Comparison of ENCODE assay signal across 8 mouse cellular contexts in the genomic region with DNA sequence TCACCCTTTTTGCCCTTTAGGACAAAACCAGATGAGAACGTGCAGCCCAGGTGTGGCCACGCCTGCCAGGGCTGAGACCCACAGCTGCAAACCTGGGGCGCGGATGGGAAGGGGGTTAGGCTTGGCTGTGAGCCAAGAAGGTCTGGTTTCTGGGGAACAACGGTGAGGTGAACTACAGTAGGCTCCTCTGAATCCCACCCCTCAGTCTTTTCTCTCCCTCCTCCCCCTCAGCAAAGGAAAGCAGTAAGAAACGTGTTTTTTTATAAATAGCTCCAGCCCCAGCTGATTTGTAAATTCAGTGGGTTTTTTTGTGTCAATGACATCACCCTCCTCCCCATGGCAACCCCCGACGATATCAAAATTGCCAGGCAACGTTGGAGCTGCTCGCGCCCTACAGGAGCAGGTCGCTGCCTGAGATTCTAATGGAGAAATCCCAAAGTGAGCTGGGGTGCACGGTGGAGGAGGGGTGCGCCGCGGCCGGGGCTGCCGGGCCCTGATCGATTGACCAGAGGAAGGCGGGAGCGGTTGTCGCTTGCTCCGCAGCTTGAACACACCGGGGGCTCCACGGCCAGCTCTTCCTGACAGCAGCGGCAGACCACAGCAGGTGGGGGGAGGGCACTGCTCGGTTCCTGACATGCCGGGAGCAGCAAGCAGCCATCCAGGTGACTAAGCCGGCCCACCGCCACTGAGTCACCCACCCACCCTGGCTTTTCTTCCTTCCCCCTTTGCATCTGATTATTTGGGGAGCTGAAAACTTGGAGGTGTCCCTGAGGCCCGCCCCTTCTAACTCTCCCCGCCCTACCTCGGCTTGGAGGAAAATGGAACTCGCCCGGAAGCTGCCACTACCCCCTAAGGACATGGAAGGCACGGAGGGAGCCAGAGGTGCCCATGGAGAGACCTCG. TPM values are rescaled to one million over a fixed set of nuclear protein-coding genes. Genes with fewer than 3 reads are reported as not detected.
A peak's percentile ranks its signal among the peaks of the same experiment; 100 is the strongest.
DNase-seq lines count a peak whose midpoint lies in the region; ATAC-seq and TF ChIP-seq lines count a peak whose summit lies in the region.

TSS of gene Pak6 (plus strand) at position 402 of the 902 bp plus-strand sequence.

- peaks cover 69% of the 10 kb centered on the region for H3K4me1 ChIP-seq in heart, embryonic 10.5 days
- H3K4me1 ChIP-seq in MEL (ENCODE audit: control insufficient read depth in 1 of 2, insufficient read depth in 2 of 2, low read length in 2 of 2), result peaks cover 19 to 33% of the 10 kb centered on the region in 2 experiments
- H3K4me1 ChIP-seq in embryonic facial prominence, embryonic 12.5 days, result peaks cover 24% of the 10 kb centered on the region
- H3K4me1 ChIP-seq in hindbrain, embryonic 11.5 days (replicated peaks; ENCODE audit: control insufficient read depth, insufficient read depth, low read length), result peaks cover 5% of the 10 kb centered on the region; the same call in 1 of the 2 replicates
- H3K4me1 ChIP-seq in neural tube, embryonic 12.5 days, result peaks cover 16% of the 10 kb centered on the region

- peak within 1 kb of the TSS; percentile 78 for H3K27ac ChIP-seq in heart, embryonic 10.5 days
- peak within 1 kb of the TSS; percentile 99 for H3K27ac ChIP-seq in MEL (ENCODE audit: control insufficient read depth, low read depth, low read length)
- no peak within 1 kb of the TSS for H3K27ac ChIP-seq in embryonic facial prominence, embryonic 12.5 days
- no peak within 1 kb of the TSS for H3K27ac ChIP-seq in hindbrain, embryonic 11.5 days (ENCODE audit: low read depth, low read length)
- H3K27ac ChIP-seq in neural tube, embryonic 12.5 days, result no peak within 1 kb of the TSS

- no peak for TF ChIP-seq RAD21 in MEL (IDR thresholded peaks at IDR 0.05; ENCODE audit: low read depth, low read length)

- no peak for DNase-seq in heart, embryonic 10.5 days (ENCODE audit: low spot score)
- no peak for DNase-seq in heart, adult 11 months
- peak; percentile 85 for DNase-seq in MEL (ENCODE audit: low read depth, low spot score)
- peak; percentile 52 for DNase-seq in hindbrain, embryonic 11.5 days (ENCODE audit: low spot score)
- peak; percentile 67 to 83 for DNase-seq in left cerebral cortex, postnatal 25 days (ENCODE audit: low spot score in 2 of 2)
- no peak for DNase-seq in gastrocnemius, postnatal 14 days

- no peak for ATAC-seq in embryonic facial prominence, embryonic 12.5 days (ENCODE audit: insufficient number of reproducible peaks, insufficient read depth, low FRiP score, low TSS enrichment)
- peak; percentile 38 for ATAC-seq in hindbrain, embryonic 11.5 days (ENCODE audit: low FRiP score)
- ATAC-seq in neural tube, embryonic 12.5 days (ENCODE audit: low FRiP score, low read depth), result peak; percentile 58

- WGBS in heart, embryonic 10.5 days, result 3% methylated on average over 37 of the region's 37 CpGs
- WGBS in embryonic facial prominence, embryonic 12.5 days, result 2% methylated on average over 37 of the region's 37 CpGs
- WGBS in hindbrain, embryonic 11.5 days, result 2% methylated on average over 35 of the region's 37 CpGs
- 1% methylated on average over 37 of the region's 37 CpGs for WGBS in neural tube, embryonic 12.5 days

- peak within 1 kb of the TSS; percentile 81 for H3K9ac ChIP-seq in MEL (ENCODE audit: control insufficient read depth, low read depth, low read length, poor library complexity, severe bottlenecking)
- H3K9ac ChIP-seq in embryonic facial prominence, embryonic 12.5 days, result peak within 1 kb of the TSS; percentile 42
- H3K9ac ChIP-seq in hindbrain, embryonic 11.5 days (ENCODE audit: low read depth, low read length), result peak within 1 kb of the TSS; percentile 35
- peak within 1 kb of the TSS; percentile 61 for H3K9ac ChIP-seq in neural tube, embryonic 12.5 days

- TF ChIP-seq EP300 in MEL (IDR thresholded peaks at IDR 0.05; ENCODE audit: low read depth in 1 of 2, low read length in 2 of 2), result 0 out of 4 replicates have a peak, but pooled peaks of 1 of the 2 experiments have one; percentile 4

- peak within 1 kb of the TSS; percentile 82 for H3K4me2 ChIP-seq in embryonic facial prominence, embryonic 12.5 days (replicated peaks)
- H3K4me2 ChIP-seq in hindbrain, embryonic 11.5 days (replicated peaks; ENCODE audit: low read depth, low read length), result peak within 1 kb of the TSS; percentile 61
- peak within 1 kb of the TSS; percentile 83 for H3K4me2 ChIP-seq in neural tube, embryonic 12.5 days (replicated peaks)

- no peaks in the 10 kb centered on the region for H3K36me3 ChIP-seq in heart, embryonic 10.5 days
- H3K36me3 ChIP-seq in MEL (ENCODE audit: control insufficient read depth in 1 of 2, insufficient read depth in 2 of 2, low read length in 2 of 2), result peaks cover 0 to 28% of the 10 kb centered on the region in 2 experiments; a peak in 2 of 4 replicates
- H3K36me3 ChIP-seq in embryonic facial prominence, embryonic 12.5 days, result no peaks in the 10 kb centered on the region
- no peaks in the 10 kb centered on the region for H3K36me3 ChIP-seq in hindbrain, embryonic 11.5 days (ENCODE audit: control insufficient read depth, insufficient read depth, low read length)
- no peaks in the 10 kb centered on the region for H3K36me3 ChIP-seq in neural tube, embryonic 12.5 days

- peak; percentile 50 to 70; a peak in 2 of 4 replicates for TF ChIP-seq POLR2A in MEL (IDR thresholded peaks at IDR 0.05; ENCODE audit: control insufficient read depth in 1 of 2, insufficient read depth in 1 of 2, low read depth in 1 of 2, low read length in 2 of 2, poor library complexity in 1 of 2)

- H3K9me3 ChIP-seq in heart, embryonic 10.5 days, result no peaks in the 10 kb centered on the region
- H3K9me3 ChIP-seq in MEL (replicated peaks; ENCODE audit: insufficient read depth, low read length), result no peaks in the 10 kb centered on the region
- no peaks in the 10 kb centered on the region for H3K9me3 ChIP-seq in embryonic facial prominence, embryonic 12.5 days
- H3K9me3 ChIP-seq in hindbrain, embryonic 11.5 days (ENCODE audit: control insufficient read depth, low read length), result no peaks in the 10 kb centered on the region
- H3K9me3 ChIP-seq in neural tube, embryonic 12.5 days, result no peaks in the 10 kb centered on the region

- no peak for TF ChIP-seq CTCF in MEL (IDR thresholded peaks at IDR 0.05 in 2 of 3, conservative IDR thresholded peaks at IDR 0.05 in 1 of 3; ENCODE audit: control insufficient read depth in 1 of 3, insufficient read depth in 1 of 3, low read depth in 2 of 3, low read length in 3 of 3, poor library complexity in 1 of 3, severe bottlenecking in 1 of 3)

- peak within 1 kb of the TSS; percentile 65 for H3K4me3 ChIP-seq in heart, embryonic 10.5 days
- peak within 1 kb of the TSS; percentile 68 to 94 for H3K4me3 ChIP-seq in MEL (ENCODE audit: control insufficient read depth in 1 of 2, insufficient read depth in 1 of 2, low read depth in 2 of 2, low read length in 2 of 2)
- peak within 1 kb of the TSS; percentile 39 for H3K4me3 ChIP-seq in embryonic facial prominence, embryonic 12.5 days
- H3K4me3 ChIP-seq in hindbrain, embryonic 11.5 days (ENCODE audit: low read depth, low read length), result peak within 1 kb of the TSS; percentile 33
- peak within 1 kb of the TSS; percentile 37 for H3K4me3 ChIP-seq in neural tube, embryonic 12.5 days

- peaks cover 46% of the 10 kb centered on the region for H3K27me3 ChIP-seq in heart, embryonic 10.5 days (ENCODE audit: insufficient read depth, poor library complexity, severe bottlenecking)
- no peaks in the 10 kb centered on the region for H3K27me3 ChIP-seq in MEL (ENCODE audit: control insufficient read depth in 1 of 2, insufficient read depth in 2 of 2, low read length in 2 of 2)
- peaks cover 27% of the 10 kb centered on the region for H3K27me3 ChIP-seq in embryonic facial prominence, embryonic 12.5 days
- H3K27me3 ChIP-seq in hindbrain, embryonic 11.5 days (ENCODE audit: control insufficient read depth, insufficient read depth, low read length), result peaks cover 20% of the 10 kb centered on the region
- H3K27me3 ChIP-seq in neural tube, embryonic 12.5 days (replicated peaks), result peaks cover 25% of the 10 kb centered on the region

- H3K79me2 ChIP-seq in MEL (ENCODE audit: control insufficient read depth, insufficient read depth, low read length, poor library complexity), result peaks cover 15% of the 10 kb centered on the region

- intact Hi-C loops in left cerebral cortex, postnatal 25 days (cut with DNase I), result no loop called here
- intact Hi-C loops in gastrocnemius, postnatal 14 days (cut with DNase I; ENCODE audit: low total_unique reads), result no loop called here

TF ChIP-seq in MEL, 35 proteins besides CTCF, POLR2A, EP300 and RAD21 (continues in another document):
- TF ChIP-seq MAX (IDR thresholded peaks at IDR 0.05; ENCODE audit: low read length), result peak; percentile 12; the same call in 1 of the 2 replicates
- TF ChIP-seq KAT2A (conservative IDR thresholded peaks at IDR 0.05; ENCODE audit: low read depth, low read length), result no peak
- peak; percentile 13 for TF ChIP-seq MAZ (IDR thresholded peaks at IDR 0.05; ENCODE audit: low read depth, low read length)
- TF ChIP-seq TCF12 (IDR thresholded peaks at IDR 0.05; ENCODE audit: low read depth, low read length), result peak; percentile 6; the same call in 1 of the 2 replicates
- TF ChIP-seq ZMIZ1 (IDR thresholded peaks at IDR 0.05; ENCODE audit: low read depth, low read length), result no peak
- 0 out of 2 replicates have a peak, but pooled peaks have one; percentile 47 for TF ChIP-seq SIN3A (IDR thresholded peaks at IDR 0.05; ENCODE audit: low read length)
- peak; percentile 64; the same call in 1 of the 2 replicates for TF ChIP-seq BHLHE40 (IDR thresholded peaks at IDR 0.05; ENCODE audit: borderline replicate concordance, low read depth, low read length)
- TF ChIP-seq MXI1 (IDR thresholded peaks at IDR 0.05; ENCODE audit: low read depth, low read length), result peak; percentile 32
- peak; percentile 94 for TF ChIP-seq ETS1 (IDR thresholded peaks at IDR 0.05; ENCODE audit: low read depth, low read length)
- 0 out of 2 replicates have a peak, but pooled peaks have one; percentile 3 for TF ChIP-seq USF1 (IDR thresholded peaks at IDR 0.05; ENCODE audit: low read depth, low read length)
- TF ChIP-seq NELFE (IDR thresholded peaks at IDR 0.05; ENCODE audit: low read depth, low read length), result peak; percentile 57
- peak; percentile 73 for TF ChIP-seq ZNF384 (IDR thresholded peaks at IDR 0.05; ENCODE audit: low read depth, low read length)

RNA-seq across cellular contexts. Expression of gene Pak6, which starts in this region (rescaled TPM):
- polyA plus RNA-seq in heart, embryonic 10.5 days (2016; fragmentation: Nextera tagmentation; extraction: Ambion mirVana), result 1.7 and 4.1 TPM in 2 replicates
- total RNA-seq in MEL (2012; rRNA removed), result 14.2 and 25.4 TPM in 2 replicates
- 10 to 100 TPM in 1 of 2 experiments, not detected in 1; 25.9 TPM for polyA plus RNA-seq in MEL (2012; ENCODE audit: insufficient read depth in 1 of 2, insufficient read length in 2 of 2, low read depth in 1 of 2, low replicate concordance in 2 of 2, missing spikeins in 1 of 2)
- polyA plus RNA-seq in embryonic facial prominence, embryonic 12.5 days (2016; fragmentation: Nextera tagmentation; extraction: Ambion mirVana), result 1.2 and 1.5 TPM in 2 replicates
- 1.5 and 2.0 TPM in 2 replicates for polyA plus RNA-seq in hindbrain, embryonic 11.5 days (2014; fragmentation: Nextera tagmentation; extraction: Ambion mirVana)
- 100 to 1,000 TPM in 1 of 2 experiments, 10 to 100 TPM in 1; 92.1 to 103 TPM for total RNA-seq in left cerebral cortex, postnatal 25 days (2021)
- 4.7 and 5.7 TPM in 2 replicates for polyA plus RNA-seq in neural tube, embryonic 12.5 days (2016; fragmentation: Nextera tagmentation; extraction: Ambion mirVana)
- total RNA-seq in gastrocnemius, postnatal 14 days (2021), result under 1 TPM; 0.07 to 0.14 TPM

Comparison
In these comparisons a context has a peak if more than half of its experiments do, and no peak if none do; other contexts are left out.
1. RNA of gene Pak6 (total RNA-seq): 92.1 to 103 TPM in left cerebral cortex, postnatal 25 days and 14.2 to 25.4 TPM in MEL; 0.07 to 0.14 TPM in gastrocnemius, postnatal 14 days; every median in the first group is over 10 times any median in the second.
2. DNase-seq: peak in MEL (single experiment), hindbrain, embryonic 11.5 days (single experiment) and left cerebral cortex, postnatal 25 days (2 of 2); none in heart, embryonic 10.5 days (single experiment), heart, adult 11 months (single experiment) and gastrocnemius, postnatal 14 days (single experiment).
3. H3K27ac ChIP-seq: peak in heart, embryonic 10.5 days (single experiment) and MEL (single experiment); none in embryonic facial prominence, embryonic 12.5 days (single experiment), hindbrain, embryonic 11.5 days (single experiment) and neural tube, embryonic 12.5 days (single experiment).
4. Peak in every context shown above with its lines, with median percentiles within 50 percentile points of each other: H3K4me3 ChIP-seq, H3K9ac ChIP-seq and H3K4me2 ChIP-seq.